Comparison of ENCODE assay signal across 8 mouse cellular contexts in the genomic region with DNA sequence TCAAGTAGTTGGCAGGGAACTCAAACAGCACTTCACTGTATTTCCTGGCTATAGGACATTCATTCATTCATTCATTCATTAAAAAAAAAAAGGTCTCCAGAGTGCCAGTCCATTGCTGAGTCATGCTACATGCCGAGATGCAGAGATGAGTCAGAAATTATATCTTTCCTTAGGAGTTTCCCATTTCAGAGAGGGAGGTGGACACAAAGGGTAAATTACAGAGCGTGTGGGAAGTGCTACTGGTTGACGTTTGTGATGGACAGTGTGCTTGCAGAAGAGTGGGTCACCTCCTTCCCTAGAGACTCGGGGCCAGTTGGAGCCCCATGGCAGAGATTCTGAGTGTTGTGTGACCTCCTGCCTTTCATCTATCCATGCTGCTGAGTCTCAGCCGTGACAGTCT. TPM values are rescaled to one million over a fixed set of nuclear protein-coding genes. Genes with fewer than 3 reads are reported as not detected.
DNase-seq lines count a peak whose midpoint lies in the region; ATAC-seq and TF ChIP-seq lines count a peak whose summit lies in the region.
"Had no signal": no experiment of that assay in that cellular context is flagged by ENCODE, and none has a peak within 500 bp of the region (broad histone marks: within the 10 kb centered on the region; RNA-seq: fewer than 3 reads in every experiment).

No protein-coding gene starts in this region.

- no peak for ATAC-seq in lung, embryonic 14.5 days (ENCODE audit: insufficient read depth)
- ATAC-seq in intestine, embryonic 14.5 days (replicated peaks; ENCODE audit: low FRiP score, low TSS enrichment, low read depth), result no peak
- no peak for ATAC-seq in stomach, embryonic 16.5 days (ENCODE audit: insufficient read depth, low FRiP score)

- H3K27ac ChIP-seq in lung, embryonic 14.5 days (ENCODE audit: low read depth), result no peak overlapping the region
- H3K27ac ChIP-seq in embryonic fibroblast, embryonic 13.5 days (ENCODE audit: insufficient read depth, low read length), result peak overlapping the region; percentile 89; the same call in 1 of the 2 replicates
- H3K27ac ChIP-seq in intestine, embryonic 14.5 days (ENCODE audit: low read depth), result no peak overlapping the region
- no peak overlapping the region for H3K27ac ChIP-seq in stomach, embryonic 16.5 days (ENCODE audit: low read length)

- peak overlapping the region; percentile 85 for H3K4me2 ChIP-seq in lung, embryonic 14.5 days
- peak overlapping the region; percentile 77 for H3K4me2 ChIP-seq in intestine, embryonic 14.5 days (ENCODE audit: low read length)
- peak overlapping the region; percentile 57 for H3K4me2 ChIP-seq in stomach, embryonic 16.5 days (ENCODE audit: low read depth, low read length)

- H3K27me3 ChIP-seq in lung, embryonic 14.5 days (ENCODE audit: insufficient read depth, low read length), result no peaks in the 10 kb centered on the region
- no peaks in the 10 kb centered on the region for H3K27me3 ChIP-seq in intestine, embryonic 14.5 days (replicated peaks; ENCODE audit: control insufficient read depth, insufficient read depth, low read length)
- no peaks in the 10 kb centered on the region for H3K27me3 ChIP-seq in stomach, embryonic 16.5 days (ENCODE audit: control insufficient read depth, insufficient read depth, low read length)

- no peak overlapping the region; the same call in 1 of the 2 replicates for H3K9ac ChIP-seq in lung, embryonic 14.5 days
- no peak overlapping the region for H3K9ac ChIP-seq in intestine, embryonic 14.5 days (ENCODE audit: low read length)
- H3K9ac ChIP-seq in stomach, embryonic 16.5 days (ENCODE audit: low read length), result no peak overlapping the region

- H3K9me3 ChIP-seq in lung, embryonic 14.5 days (ENCODE audit: low read depth, low read length), result no peaks in the 10 kb centered on the region
- H3K9me3 ChIP-seq in intestine, embryonic 14.5 days (ENCODE audit: control insufficient read depth, low read length), result no peaks in the 10 kb centered on the region
- H3K9me3 ChIP-seq in stomach, embryonic 16.5 days (replicated peaks; ENCODE audit: control insufficient read depth, low read length), result no peaks in the 10 kb centered on the region

- peak overlapping the region; percentile 76; the same call in 1 of the 2 replicates for H3K4me3 ChIP-seq in lung, embryonic 14.5 days (ENCODE audit: low read depth, low read length)
- no peak overlapping the region for H3K4me3 ChIP-seq in embryonic fibroblast, embryonic 13.5 days (ENCODE audit: insufficient read depth, low read length)
- H3K4me3 ChIP-seq in intestine, embryonic 14.5 days (ENCODE audit: low read depth, low read length), result no peak overlapping the region
- H3K4me3 ChIP-seq in stomach, embryonic 16.5 days (replicated peaks; ENCODE audit: low read length), result no peak overlapping the region

- no peaks in the 10 kb centered on the region for H3K36me3 ChIP-seq in lung, embryonic 14.5 days (ENCODE audit: insufficient read depth)
- no peaks in the 10 kb centered on the region; the same call in 1 of the 2 replicates for H3K36me3 ChIP-seq in intestine, embryonic 14.5 days (ENCODE audit: control insufficient read depth, insufficient read depth, low read length)
- no peaks in the 10 kb centered on the region for H3K36me3 ChIP-seq in stomach, embryonic 16.5 days (ENCODE audit: control insufficient read depth, insufficient read depth, low read length)

- TF ChIP-seq CTCF in lung, embryonic 14.5 days (IDR thresholded peaks at IDR 0.05; ENCODE audit: low read depth), result no peak
- no peak for TF ChIP-seq CTCF in embryonic fibroblast, embryonic 13.5 days (IDR thresholded peaks at IDR 0.05; ENCODE audit: borderline replicate concordance, insufficient read depth, low read length)

- WGBS in lung, embryonic 14.5 days, result 16% methylated on average over 5 of the region's 5 CpGs
- 25% methylated on average over 5 of the region's 5 CpGs for WGBS in intestine, embryonic 14.5 days
- 25% methylated on average over 5 of the region's 5 CpGs for WGBS in stomach, embryonic 16.5 days

- peak; percentile 23 for DNase-seq in lung, embryonic 14.5 days
- DNase-seq in lung, adult 18-20 months, result no peak
- peak; percentile 48 for DNase-seq in intestine, embryonic 14.5 days (ENCODE audit: low spot score)
- no peak for DNase-seq in urinary bladder, postnatal 10 days (ENCODE audit: low spot score)
- no peak for DNase-seq in right cerebral cortex, postnatal 10 days (ENCODE audit: low spot score in 2 of 2)

- TF ChIP-seq POLR2A in embryonic fibroblast, embryonic 13.5 days (IDR thresholded peaks at IDR 0.05; ENCODE audit: low read depth, low read length), result no peak

- peaks cover 10% of the 10 kb centered on the region for H3K4me1 ChIP-seq in lung, embryonic 14.5 days (ENCODE audit: insufficient read depth)
- H3K4me1 ChIP-seq in embryonic fibroblast, embryonic 13.5 days (ENCODE audit: control insufficient read depth, insufficient read depth, low read length), result 0 out of 2 replicates have a peak, but pooled peaks cover 6% of the 10 kb centered on the region
- peaks cover 19% of the 10 kb centered on the region for H3K4me1 ChIP-seq in intestine, embryonic 14.5 days (replicated peaks; ENCODE audit: control insufficient read depth, insufficient read depth, low read length)
- peaks cover 22% of the 10 kb centered on the region for H3K4me1 ChIP-seq in stomach, embryonic 16.5 days (ENCODE audit: control insufficient read depth, insufficient read depth, low read length)

RNA-seq across cellular contexts. Expression of gene Msantd3, which starts 2.6 kb away (rescaled TPM):
- polyA plus RNA-seq in lung, embryonic 14.5 days (2014; fragmentation: Nextera tagmentation; extraction: Ambion mirVana), result 34.1 and 34.9 TPM in 2 replicates
- 35.1 and 37.3 TPM in 2 replicates for polyA plus RNA-seq in embryonic fibroblast, embryonic 13.5 days (2011; ENCODE audit: insufficient read length, low read depth, missing spikeins)
- polyA plus RNA-seq in intestine, embryonic 14.5 days (2014; fragmentation: Nextera tagmentation; extraction: Ambion mirVana), result 21.0 and 25.4 TPM in 2 replicates
- polyA plus RNA-seq in stomach, embryonic 16.5 days (2015; fragmentation: Nextera tagmentation; extraction: Ambion mirVana), result 14.9 and 17.4 TPM in 2 replicates

RNA-seq across cellular contexts. Expression of gene Tmeff1, which starts 42.6 kb away (rescaled TPM):
- 77.7 and 84.0 TPM in 2 replicates for polyA plus RNA-seq in lung, embryonic 14.5 days (2014; fragmentation: Nextera tagmentation; extraction: Ambion mirVana)
- polyA plus RNA-seq in embryonic fibroblast, embryonic 13.5 days (2011; ENCODE audit: insufficient read length, low read depth, missing spikeins), result 120 and 125 TPM in 2 replicates
- 49.8 and 64.5 TPM in 2 replicates for polyA plus RNA-seq in intestine, embryonic 14.5 days (2014; fragmentation: Nextera tagmentation; extraction: Ambion mirVana)
- polyA plus RNA-seq in stomach, embryonic 16.5 days (2015; fragmentation: Nextera tagmentation; extraction: Ambion mirVana), result 7.0 and 7.9 TPM in 2 replicates
- polyA plus RNA-seq: liver, adult 2 months had no signal

Comparison
In these comparisons a context has a peak if more than half of its experiments do, and no peak if none do; other contexts are left out.
1. DNase-seq: peak in lung, embryonic 14.5 days (single experiment) and intestine, embryonic 14.5 days (single experiment); none in lung, adult 18-20 months (0 of 2), urinary bladder, postnatal 10 days (single experiment) and right cerebral cortex, postnatal 10 days (0 of 2).
2. Peak in every context shown above with its lines, with median percentiles within 50 percentile points of each other: H3K4me2 ChIP-seq.